Mouse (Mus musculus) kidney, adult 11 months (tissue): ENCODE measurements around the gene Creld2.

Experiments
- DNase-seq: peaks from one replicate; pipeline ENCODE4 v3.0.0; 2022

The Creld2 gene

DNA sequence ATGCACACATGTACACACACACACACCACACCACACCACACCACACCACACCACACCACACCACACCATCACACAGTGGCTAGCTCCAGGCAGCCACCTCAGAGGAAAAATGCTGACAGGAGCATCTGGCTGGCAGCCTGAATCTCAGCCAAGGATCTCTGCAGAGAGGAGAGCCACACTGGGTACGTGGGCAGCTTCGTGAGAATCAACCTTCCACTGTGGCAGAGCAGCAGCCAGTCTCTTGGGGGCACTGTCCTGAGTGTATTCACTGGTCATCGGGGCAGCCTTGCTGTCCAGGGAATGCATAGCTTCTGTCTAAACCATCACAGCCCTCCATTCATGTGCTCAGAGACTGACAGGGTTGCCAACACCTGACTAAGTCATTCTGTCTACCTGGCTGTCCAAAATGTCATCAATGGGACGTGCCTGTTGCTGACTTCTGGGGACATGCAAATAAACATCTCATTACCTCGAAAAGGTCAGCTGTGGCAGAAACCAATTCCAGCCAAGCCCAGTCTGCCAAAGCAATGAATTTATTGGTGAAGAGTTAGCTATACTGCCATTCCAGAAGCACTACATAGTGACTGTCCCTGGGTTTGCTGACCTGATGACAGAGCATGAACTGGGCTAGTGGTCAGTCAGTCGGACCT, 10.5 kb downstream of the Creld2 start:
- peak; percentile 71 for DNase-seq

- DNase-seq: peak; percentile 47
Measured at GRCm38 (mm10) chr15:88830696-88831095, 11.2 kb downstream of the Creld2 start.

- peak; percentile 96 for DNase-seq
Measured at GRCm38 (mm10) chr15:88831482-88831881, 12.0 kb downstream of the Creld2 start.

- DNase-seq: peak; percentile 70
Measured at GRCm38 (mm10) chr15:88832536-88832935, 13.1 kb downstream of the Creld2 start.

DNA sequence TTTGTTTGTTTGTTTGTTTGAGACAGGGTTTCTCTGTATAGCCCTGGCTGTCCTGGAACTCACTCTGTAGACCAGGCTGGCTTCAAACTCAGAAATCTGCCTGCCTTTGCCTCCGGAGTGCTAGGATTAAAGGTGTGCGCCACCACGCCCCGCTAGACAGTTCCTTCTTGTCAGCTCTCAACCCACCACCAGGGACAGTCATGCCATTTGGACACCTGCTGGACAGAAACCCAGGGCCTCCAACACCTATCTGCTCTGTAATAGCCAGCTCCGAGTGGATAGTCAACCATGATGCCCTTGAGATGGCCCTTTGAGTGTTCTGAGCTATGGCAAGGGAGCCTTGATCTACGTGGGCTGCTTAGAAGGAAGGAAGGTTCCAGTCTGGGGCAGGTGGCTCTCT, 16.6 kb downstream of the Creld2 start:
- DNase-seq: peak; percentile 46

GRCm38 (mm10) chr15:88836571-88836970, 17.1 kb downstream of the Creld2 start:
- DNase-seq: no peak

- DNase-seq: peak; percentile 89
Measured at GRCm38 (mm10) chr15:88837199-88837932, 17.9 kb downstream of the Creld2 start.

DNA sequence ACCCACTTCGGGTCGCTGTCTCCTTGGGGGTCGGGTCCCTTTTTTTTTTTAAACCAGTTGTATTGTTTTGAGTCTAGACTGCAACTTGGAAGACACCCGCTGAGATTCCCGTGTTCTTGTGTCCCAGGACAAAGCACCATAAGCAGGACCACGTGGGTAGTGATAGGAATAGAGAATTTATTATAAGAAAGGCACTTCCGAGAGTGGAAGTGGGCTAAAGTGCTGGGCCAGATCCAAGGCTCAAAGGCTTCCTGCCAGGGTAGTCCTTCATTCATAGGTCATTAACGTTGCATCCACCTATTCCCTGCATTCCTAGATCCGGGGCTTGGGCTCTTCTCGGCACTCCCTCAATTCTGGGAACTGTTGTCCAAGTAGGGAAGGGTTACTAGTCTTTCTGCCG, 18.5 kb downstream of the Creld2 start:
- DNase-seq: peak; percentile 72

- DNase-seq: peak; percentile 81
Measured at GRCm38 (mm10) chr15:88839271-88839670, 19.8 kb downstream of the Creld2 start.

DNA sequence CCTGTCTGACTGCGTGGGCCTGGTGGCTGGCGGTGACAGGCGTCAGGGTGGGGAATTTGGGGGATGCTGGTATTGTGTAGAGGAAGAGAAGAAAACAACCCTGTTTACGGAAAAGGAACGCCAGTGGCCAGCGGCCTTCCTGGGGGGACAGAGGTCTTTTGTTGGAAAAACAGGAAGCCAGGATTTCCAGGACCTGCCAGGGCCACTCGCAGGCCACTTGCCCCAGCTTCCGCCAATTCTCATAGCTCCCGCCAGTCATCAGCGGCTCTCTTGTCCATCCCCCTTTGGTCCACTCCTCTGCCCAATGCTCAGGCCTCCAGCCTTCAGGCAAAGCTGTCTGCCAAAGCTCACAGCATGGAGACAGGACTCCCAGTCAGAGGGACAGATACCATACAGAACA, 20.7 kb downstream of the Creld2 start:
- peak; percentile 85 for DNase-seq

- DNase-seq: no peak
Measured at GRCm38 (mm10) chr15:88841160-88841559, 21.7 kb downstream of the Creld2 start.

DNA sequence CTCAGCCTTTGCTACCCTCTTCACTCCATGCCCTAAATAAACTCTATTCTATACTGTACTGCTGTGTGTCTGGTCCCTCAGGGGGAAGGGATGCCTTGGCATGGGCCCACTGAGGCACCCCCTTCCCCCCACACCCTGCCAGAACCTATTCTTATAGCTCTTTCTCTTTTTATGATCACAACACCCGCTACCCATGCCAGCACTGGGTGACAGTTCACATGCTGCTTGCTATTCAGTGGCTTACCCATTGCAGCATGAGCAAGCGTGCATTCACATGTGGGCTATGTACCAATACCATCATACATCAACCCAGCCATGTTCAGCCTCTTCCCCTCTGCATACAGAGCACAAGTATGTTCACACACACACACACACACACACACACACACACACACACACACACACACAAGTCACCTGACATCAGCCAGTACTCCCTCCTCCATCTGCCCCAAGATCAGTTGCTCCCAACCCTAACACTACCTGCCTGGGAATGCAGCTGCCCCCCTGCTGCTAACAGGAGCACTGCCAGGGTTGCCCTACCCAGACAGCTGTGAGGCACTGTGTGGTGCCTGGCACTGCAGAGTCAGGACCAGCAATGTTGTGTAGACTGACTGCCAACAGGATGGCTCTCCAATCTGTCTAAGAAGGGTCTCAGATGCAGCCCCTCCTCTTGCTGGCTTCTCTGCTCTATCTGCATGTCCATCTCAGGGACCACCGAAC, 22.3 kb downstream of the Creld2 start:
- DNase-seq: no peak

DNA sequence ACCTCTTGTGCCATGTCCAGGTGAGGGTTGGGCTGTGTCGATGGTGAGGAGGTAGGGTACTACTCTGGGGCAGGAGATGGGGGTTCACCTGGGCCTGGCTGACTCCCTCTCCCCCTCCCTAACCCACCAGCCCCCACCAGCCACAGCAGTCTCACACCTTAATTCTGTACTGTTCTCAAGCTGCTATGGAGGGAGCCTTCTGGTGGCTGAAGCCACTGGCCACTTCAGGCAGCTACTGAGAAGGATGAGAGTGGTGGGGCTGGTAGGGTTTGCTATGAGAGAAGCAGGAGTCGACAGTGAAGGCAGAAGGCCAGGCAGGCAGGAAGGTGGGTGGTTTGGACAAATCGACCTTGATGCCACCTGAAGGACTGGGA, 22.8 kb downstream of the Creld2 start:
- DNase-seq: no peak

- DNase-seq: no peak
Measured at GRCm38 (mm10) chr15:88843486-88844097, 24.1 kb downstream of the Creld2 start.

DNA sequence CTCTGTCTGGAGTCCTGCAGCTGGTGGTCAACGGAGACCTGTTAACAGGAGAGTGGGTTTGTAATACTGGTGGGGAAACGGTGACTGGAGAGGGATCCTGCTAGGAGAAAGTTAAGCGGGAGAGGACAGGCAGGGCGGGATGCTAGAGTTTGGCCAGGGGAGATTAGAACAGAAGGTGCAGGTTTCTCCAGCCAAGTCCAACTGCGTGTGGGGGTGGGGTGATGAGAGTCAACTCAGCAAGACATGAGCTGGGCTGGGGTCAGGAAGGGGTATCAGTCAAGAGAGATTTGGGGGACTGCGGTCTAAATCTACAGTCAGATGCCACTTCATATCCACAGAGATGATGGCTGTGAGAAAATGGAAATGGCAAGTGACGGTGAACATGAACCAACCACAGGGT, 25.5 kb downstream of the Creld2 start:
- DNase-seq: no peak

- DNase-seq: no peak
Measured at GRCm38 (mm10) chr15:88848661-88849060, 29.2 kb downstream of the Creld2 start.

DNA sequence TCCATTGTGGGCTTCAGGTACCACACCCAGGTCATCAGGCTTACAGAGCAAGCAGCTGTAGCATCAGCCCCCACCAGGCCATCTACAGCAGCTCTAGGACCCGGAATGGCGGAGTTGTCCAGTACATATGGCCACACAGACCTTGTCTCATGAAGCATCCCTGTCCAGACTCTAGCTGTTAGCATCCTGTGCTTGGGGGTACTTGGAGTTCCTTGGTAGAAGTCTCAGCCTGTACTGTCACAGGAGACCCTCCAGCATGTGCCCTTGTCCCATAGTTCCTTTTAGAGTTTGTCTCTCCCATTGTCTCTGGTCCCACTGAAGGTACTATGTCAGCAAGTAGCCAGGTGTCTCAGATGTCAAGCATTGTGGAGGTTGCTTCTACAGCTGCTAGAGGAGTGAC, 30.2 kb downstream of the Creld2 start:
- no peak for DNase-seq

- peak; percentile 96 for DNase-seq
Measured at GRCm38 (mm10) chr15:88850146-88850826, 30.8 kb downstream of the Creld2 start.

GRCm38 (mm10) chr15:88851076-88851475, 31.6 kb downstream of the Creld2 start:
- peak; percentile 82 for DNase-seq

DNA sequence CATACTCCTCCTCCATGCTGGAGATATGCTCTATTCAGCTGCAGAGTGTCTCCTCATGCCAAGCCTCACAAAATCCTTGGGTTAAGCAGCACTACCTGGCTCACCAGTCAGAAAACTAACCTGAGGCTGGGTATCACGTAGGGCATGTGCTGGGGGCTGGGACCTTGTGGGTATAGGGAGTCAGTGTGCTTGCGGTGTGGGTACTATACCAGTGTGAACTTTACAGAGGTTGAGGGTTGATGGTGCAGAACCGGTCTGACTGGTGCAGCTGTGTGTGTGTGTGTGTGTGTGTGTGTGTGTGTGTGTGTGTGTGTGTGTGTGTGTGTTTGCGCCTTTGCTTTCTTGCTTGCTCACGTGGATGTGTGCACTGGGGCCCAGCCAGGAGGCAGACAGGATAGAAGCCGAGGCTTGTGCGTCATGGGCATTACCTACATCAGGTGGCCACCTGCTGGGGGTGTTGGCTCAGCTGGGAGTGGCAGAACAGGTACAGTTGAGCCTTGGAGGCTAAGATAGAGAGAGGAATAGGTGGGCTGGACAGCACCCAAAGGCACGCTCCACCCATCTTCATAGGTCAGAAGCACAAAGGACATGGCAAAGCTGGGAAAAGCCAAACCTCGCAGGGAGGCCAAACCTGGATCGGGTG, 32.2 kb downstream of the Creld2 start:
- peak; percentile 93 for DNase-seq

DNA sequence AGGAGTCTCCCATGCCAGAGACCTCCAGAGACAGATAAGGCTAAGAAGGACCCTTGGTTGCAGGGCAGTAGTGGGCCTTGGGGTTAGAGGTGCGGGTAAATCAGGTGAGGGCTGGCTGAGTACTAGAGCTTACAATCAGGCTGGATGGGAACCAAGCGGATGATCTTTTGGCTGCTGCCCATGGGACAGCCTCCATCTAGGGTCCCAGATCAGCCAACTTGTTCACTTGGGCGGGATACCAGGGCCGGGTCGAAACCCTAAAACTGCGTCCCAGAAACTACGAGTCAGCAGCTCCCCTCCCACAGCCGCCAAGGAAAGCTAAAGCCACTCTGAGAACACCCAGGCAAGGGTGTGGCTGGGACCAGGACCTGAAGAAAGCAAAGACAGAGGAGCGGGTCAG, 33.7 kb downstream of the Creld2 start:
- DNase-seq: peak; percentile 40
